Mouse (Mus musculus) lung, adult 2 months (tissue): Measurements from ENCODE around the gene Sf3b5.

Source experiments
- CTCF ChIP-seq: fragments of 200-500 bp; IDR thresholded peaks from 2 replicates; pipeline ENCODE4 v1.5.1; 2011; ENCODE audit warnings: mild to moderate bottlenecking, low read length, control low read depth; ENCODE audit not compliant: insufficient read depth
- POLR2A ChIP-seq: fragments of 200-500 bp; IDR thresholded peaks from 2 replicates; pipeline ENCODE4 v1.6.1; 2011; ENCODE audit warnings: low read depth, mild to moderate bottlenecking, control low read depth, low read length, borderline replicate concordance; ENCODE audit errors: extremely low read depth

GRCm38 (mm10) chr10:13014026-13014425 is 8.9 kb downstream of the Sf3b5 start:
- TF ChIP-seq CTCF (no peak), POLR2A (no peak)
